Mouse (Mus musculus) yolk sac, embryonic 10.5 days (tissue): ENCODE measurements around the gene Lrmda.

ENCODE experiments used
- DNase-seq: peaks from one replicate; pipeline ENCODE4 v3.0.0-alpha.2; 2017; ENCODE audit warnings: low spot score

Gene Lrmda

GRCm38 (mm10) chr14:22509747-22510530, 490.4 kb downstream of the Lrmda start:
- no peak for DNase-seq

DNA sequence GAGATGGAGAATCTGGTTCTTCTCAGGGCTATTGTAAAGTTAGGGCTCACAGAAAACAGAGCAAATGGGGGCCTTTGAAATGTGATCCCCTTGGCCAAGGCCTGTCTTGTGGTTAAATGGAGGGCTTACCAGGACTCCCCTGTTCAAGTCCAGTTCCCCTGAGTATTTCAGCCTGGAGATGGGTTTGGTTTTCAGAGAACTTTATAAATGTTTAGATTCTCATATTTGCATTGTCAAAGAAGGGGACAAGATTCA, 490.9 kb downstream of the Lrmda start:
- DNase-seq, result peak; percentile 9

- DNase-seq, result no peak
Observed at GRCm38 (mm10) chr14:22514362-22515084, 495.0 kb downstream of the Lrmda start.

- no peak for DNase-seq
Observed at GRCm38 (mm10) chr14:22530706-22531105, 511.2 kb downstream of the Lrmda start.

DNA sequence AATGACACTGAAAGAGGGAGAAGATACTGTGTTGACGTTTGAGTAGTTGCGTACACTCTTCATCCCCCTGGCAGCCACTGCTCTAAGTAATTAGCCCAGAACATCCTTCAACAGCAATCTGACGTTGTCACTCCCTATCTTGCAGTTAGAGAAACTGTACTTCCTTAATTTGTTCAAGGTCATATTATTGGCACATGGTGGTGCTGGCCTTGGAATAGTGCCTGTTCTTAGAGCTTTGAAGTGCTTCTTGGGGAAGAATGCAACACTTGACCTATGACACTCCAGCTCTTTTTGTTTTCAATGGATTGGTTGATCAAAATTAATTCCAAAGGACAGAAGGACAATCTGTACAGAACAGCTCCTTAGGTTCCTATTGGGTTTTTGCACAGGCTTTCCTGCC, 514.0 kb downstream of the Lrmda start:
- DNase-seq, result no peak

GRCm38 (mm10) chr14:22545887-22546675, 526.6 kb downstream of the Lrmda start:
- DNase-seq, result no peak

GRCm38 (mm10) chr14:22546676-22546984, 527.1 kb downstream of the Lrmda start:
- no peak for DNase-seq

- no peak for DNase-seq
Observed at GRCm38 (mm10) chr14:22548286-22548685, 528.8 kb downstream of the Lrmda start.

DNA sequence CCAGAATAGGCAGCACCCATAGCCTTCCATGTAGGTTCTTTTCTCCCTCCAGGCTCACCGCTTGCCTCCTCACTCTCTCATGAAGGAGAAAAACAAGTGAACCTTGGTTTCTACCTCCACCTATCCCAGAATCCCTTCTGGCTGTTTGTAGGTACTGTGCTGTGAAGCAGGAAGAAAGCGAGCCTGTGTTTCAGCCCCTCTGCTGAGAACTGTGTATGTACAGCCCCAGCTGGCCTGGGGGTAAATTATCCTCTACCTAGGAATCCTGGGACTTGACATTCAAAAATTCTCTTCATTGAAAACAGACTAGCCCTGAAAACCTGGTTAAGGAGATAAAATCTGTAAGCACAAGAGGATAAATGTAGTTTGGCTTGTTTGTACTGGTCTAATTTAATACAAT, 529.7 kb downstream of the Lrmda start:
- no peak for DNase-seq

DNA sequence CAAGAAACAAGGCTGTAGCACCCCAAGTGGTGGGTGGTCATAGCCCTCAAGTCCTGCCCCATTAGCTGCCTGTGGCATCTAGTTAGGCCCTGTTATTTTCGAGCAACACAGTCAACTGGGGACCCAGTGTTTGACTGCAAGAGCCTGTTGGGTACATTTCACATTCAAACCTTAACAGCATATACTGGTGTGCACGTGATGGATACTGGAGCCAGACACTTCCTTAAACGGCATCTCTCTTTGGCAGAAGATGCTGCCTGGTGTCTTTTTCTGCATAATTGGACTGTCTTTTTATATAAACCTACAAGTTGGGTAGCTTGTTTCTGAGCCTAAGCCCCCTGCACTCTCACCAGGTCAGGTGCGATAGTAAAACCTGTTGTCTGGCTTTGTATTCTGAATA, 532.8 kb downstream of the Lrmda start:
- no peak for DNase-seq

GRCm38 (mm10) chr14:22552841-22553240, 533.3 kb downstream of the Lrmda start:
- DNase-seq, result no peak

- no peak for DNase-seq
Observed at GRCm38 (mm10) chr14:22553717-22554116, 534.2 kb downstream of the Lrmda start.

DNA sequence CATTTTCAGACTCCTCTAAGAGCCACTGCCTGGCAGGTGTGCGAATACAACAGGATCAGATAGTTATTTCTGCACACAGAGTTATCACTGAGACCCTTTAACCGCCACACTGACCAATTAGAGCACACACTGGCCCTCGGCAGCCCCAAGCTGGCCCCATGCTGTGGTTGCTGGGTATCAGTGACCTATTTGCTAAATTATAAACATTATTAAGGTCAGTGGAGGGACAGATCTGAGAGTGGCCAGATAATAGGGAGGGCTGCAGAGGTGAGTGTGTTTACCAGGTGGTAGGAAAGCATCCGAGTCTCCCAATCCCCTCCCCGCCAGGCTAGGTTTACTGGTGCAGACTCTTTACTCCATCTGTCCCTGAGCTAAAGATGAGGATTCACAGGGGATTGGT, 553.0 kb downstream of the Lrmda start:
- no peak for DNase-seq

DNA sequence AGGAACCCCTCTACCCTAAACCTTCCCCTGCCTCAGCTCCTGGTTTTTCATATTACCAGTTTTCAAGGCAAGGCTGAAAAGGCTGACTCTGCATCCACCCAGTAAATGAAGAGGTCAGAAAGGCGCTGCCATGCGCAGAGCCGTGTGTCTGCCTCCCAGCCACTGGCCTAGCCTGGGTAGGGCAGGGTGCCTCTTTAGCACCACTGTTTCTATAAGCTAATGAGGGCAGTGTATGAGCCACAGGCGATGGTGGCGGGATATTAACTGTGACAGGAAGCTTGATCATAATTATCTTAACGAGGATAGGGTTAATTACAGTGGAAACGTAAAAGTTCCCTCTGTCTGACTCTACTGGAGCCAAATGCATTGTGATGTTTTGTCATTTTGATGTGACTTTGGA, 554.1 kb downstream of the Lrmda start:
- no peak for DNase-seq

DNA sequence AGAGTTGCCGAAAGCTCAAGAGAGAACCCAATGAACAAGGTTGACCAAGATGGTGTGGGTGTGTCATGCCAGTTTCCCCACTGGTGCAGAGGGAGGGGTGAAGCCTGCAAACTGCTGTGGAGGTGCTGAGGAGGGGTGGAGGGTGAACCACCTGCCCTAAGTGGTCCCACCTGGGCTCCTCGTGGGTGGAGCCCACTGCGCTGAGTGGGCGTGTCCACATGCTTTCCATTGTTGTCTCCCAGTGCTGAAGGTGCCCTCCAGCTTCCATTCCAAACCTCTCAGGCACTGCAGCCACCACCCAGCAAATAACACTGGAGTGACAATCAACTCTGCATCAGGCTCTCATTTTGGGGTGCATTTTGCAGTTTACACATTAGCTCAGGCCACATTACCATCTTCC, 554.5 kb downstream of the Lrmda start:
- DNase-seq, result no peak

GRCm38 (mm10) chr14:22576441-22576840, 556.9 kb downstream of the Lrmda start:
- no peak for DNase-seq

GRCm38 (mm10) chr14:22577411-22578037, 558.0 kb downstream of the Lrmda start:
- DNase-seq, result peak; percentile 55

- peak; percentile 78 for DNase-seq
Observed at GRCm38 (mm10) chr14:22578224-22578623, 558.7 kb downstream of the Lrmda start.

- no peak for DNase-seq
Observed at GRCm38 (mm10) chr14:22578986-22579385, 559.5 kb downstream of the Lrmda start.

DNA sequence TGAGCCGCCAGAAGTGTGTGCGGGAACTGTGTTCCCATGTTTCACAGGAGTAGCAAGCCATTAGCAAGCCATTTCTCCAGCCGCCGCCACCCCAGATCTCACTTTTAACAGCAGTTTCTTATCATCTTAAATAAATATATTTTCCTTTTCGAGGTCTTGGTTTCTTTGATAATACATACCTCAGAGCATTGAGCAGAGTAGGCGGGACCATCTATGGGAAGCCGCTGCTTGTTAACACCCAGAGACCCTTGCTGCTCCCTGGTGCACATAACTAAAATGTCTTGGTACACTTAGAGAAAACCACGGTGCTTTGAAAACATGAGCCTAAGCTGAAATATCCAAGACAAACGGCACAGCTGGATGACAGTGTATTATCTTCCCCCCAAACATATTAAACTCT, 562.6 kb downstream of the Lrmda start:
- DNase-seq, result no peak

- DNase-seq, result no peak
Observed at GRCm38 (mm10) chr14:22586281-22586680, 566.8 kb downstream of the Lrmda start.

GRCm38 (mm10) chr14:22586796-22587195, 567.3 kb downstream of the Lrmda start:
- no peak for DNase-seq
